Mouse (Mus musculus): ENCODE measurements around the gene Cox15. TPM values are rescaled to one million over a fixed set of nuclear protein-coding genes. Genes with fewer than 3 reads are reported as not detected.

The Cox15 gene
- total and polyA plus RNA-seq, 3 experiments = 30.2 to 59.1 (median 32.4) TPM

- Histone ChIP-seq H3K9ac (ENCODE audit: control insufficient read depth, low read depth, low read length, poor library complexity, severe bottlenecking) (no peak overlapping the region), H3K36me3 (ENCODE audit: control insufficient read depth in 1 of 2, insufficient read depth in 2 of 2, low read length in 2 of 2) (peaks cover 0 to 17% of the 10 kb centered on the region in 2 experiments; a peak in 2 of 4 replicates), H3K79me2 (ENCODE audit: control insufficient read depth, insufficient read depth, low read length, poor library complexity) (no peaks in the 10 kb centered on the region; the same call in 1 of the 2 replicates), H3K27me3 (ENCODE audit: control insufficient read depth in 1 of 2, insufficient read depth in 2 of 2, low read length in 2 of 2) (no peaks in the 10 kb centered on the region), H3K9me3 (replicated peaks; ENCODE audit: insufficient read depth, low read length) (no peaks in the 10 kb centered on the region), H3K27ac (ENCODE audit: control insufficient read depth, low read depth, low read length) (no peak overlapping the region), H3K4me1 (ENCODE audit: control insufficient read depth in 1 of 2, insufficient read depth in 2 of 2, low read length in 2 of 2) (peaks cover 7 to 16% of the 10 kb centered on the region in 2 experiments), H3K4me3 (ENCODE audit: control insufficient read depth in 1 of 2, insufficient read depth in 1 of 2, low read depth in 2 of 2, low read length in 2 of 2) (no peak overlapping the region)
- no peak for TF ChIP-seq SMC3 (IDR thresholded peaks at IDR 0.05; ENCODE audit: low read depth, low read length)
- TF ChIP-seq GABPA (IDR thresholded peaks at IDR 0.05; ENCODE audit: low read depth, low read length) = no peak
- no peak for TF ChIP-seq ZNF384 (IDR thresholded peaks at IDR 0.05; ENCODE audit: low read depth, low read length)
- TF ChIP-seq BHLHE40 (IDR thresholded peaks at IDR 0.05; ENCODE audit: borderline replicate concordance, low read depth, low read length) = no peak
- no peak for TF ChIP-seq NELFE (IDR thresholded peaks at IDR 0.05; ENCODE audit: low read depth, low read length)
- no peak for TF ChIP-seq ZMIZ1 (IDR thresholded peaks at IDR 0.05; ENCODE audit: low read depth, low read length)
- DNase-seq (ENCODE audit: low read depth, low spot score) = no peak
Observed at GRCm38 (mm10) chr19:43708206-43708605, 44.6 kb downstream of the Cox15 start.

- no peak for TF ChIP-seq NRF1 (IDR thresholded peaks at IDR 0.05; ENCODE audit: insufficient read depth, low read depth, low read length, poor library complexity, severe bottlenecking)
- TF ChIP-seq JUND (IDR thresholded peaks at IDR 0.05; ENCODE audit: low read depth, low read length) = no peak
- no peak for TF ChIP-seq TBP (IDR thresholded peaks at IDR 0.05; ENCODE audit: low read depth, low read length)
- no peak for TF ChIP-seq RAD21 (IDR thresholded peaks at IDR 0.05; ENCODE audit: low read depth, low read length)
- no peak for TF ChIP-seq MAFK (IDR thresholded peaks at IDR 0.05; ENCODE audit: borderline replicate concordance, low read depth, low read length)
- TF ChIP-seq MAX (IDR thresholded peaks at IDR 0.05; ENCODE audit: low read length) = no peak
- H3K4me3 ChIP-seq (ENCODE audit: control insufficient read depth in 1 of 2, insufficient read depth in 1 of 2, low read depth in 2 of 2, low read length in 2 of 2) = no peak overlapping the region
- no peaks in the 10 kb centered on the region for H3K4me1 ChIP-seq (ENCODE audit: control insufficient read depth in 1 of 2, insufficient read depth in 2 of 2, low read length in 2 of 2)
- H3K36me3 ChIP-seq (ENCODE audit: control insufficient read depth in 1 of 2, insufficient read depth in 2 of 2, low read length in 2 of 2) = no peaks in the 10 kb centered on the region; a peak in 1 of 4 replicates
- H3K27me3 ChIP-seq (ENCODE audit: control insufficient read depth in 1 of 2, insufficient read depth in 2 of 2, low read length in 2 of 2) = no peaks in the 10 kb centered on the region
- no peaks in the 10 kb centered on the region for H3K79me2 ChIP-seq (ENCODE audit: control insufficient read depth, insufficient read depth, low read length, poor library complexity)
- no peak for DNase-seq (ENCODE audit: low read depth, low spot score)
- no peak overlapping the region for H3K27ac ChIP-seq (ENCODE audit: control insufficient read depth, low read depth, low read length)
- no peaks in the 10 kb centered on the region for H3K9me3 ChIP-seq (replicated peaks; ENCODE audit: insufficient read depth, low read length)
- no peak overlapping the region for H3K9ac ChIP-seq (ENCODE audit: control insufficient read depth, low read depth, low read length, poor library complexity, severe bottlenecking)
Observed at GRCm38 (mm10) chr19:43704787-43705497, 47.9 kb downstream of the Cox15 start.

- no peak overlapping the region for H3K27ac ChIP-seq (ENCODE audit: control insufficient read depth, low read depth, low read length)
- no peaks in the 10 kb centered on the region for H3K36me3 ChIP-seq (ENCODE audit: control insufficient read depth in 1 of 2, insufficient read depth in 2 of 2, low read length in 2 of 2)
- H3K79me2 ChIP-seq (ENCODE audit: control insufficient read depth, insufficient read depth, low read length, poor library complexity) = no peaks in the 10 kb centered on the region
- TF ChIP-seq MAFK (IDR thresholded peaks at IDR 0.05; ENCODE audit: borderline replicate concordance, low read depth, low read length) (no peak), ZKSCAN1 (IDR thresholded peaks at IDR 0.05; ENCODE audit: low read depth, low read length) (no peak), NELFE (IDR thresholded peaks at IDR 0.05; ENCODE audit: low read depth, low read length) (no peak), ELF1 (IDR thresholded peaks at IDR 0.05; ENCODE audit: low read depth, low read length) (no peak), HCFC1 (IDR thresholded peaks at IDR 0.05; ENCODE audit: low read depth, low read length) (no peak), MXI1 (IDR thresholded peaks at IDR 0.05; ENCODE audit: low read depth, low read length) (no peak), POLR2A (IDR thresholded peaks at IDR 0.05; ENCODE audit: control insufficient read depth in 1 of 2, insufficient read depth in 1 of 2, low read depth in 1 of 2, low read length in 2 of 2, poor library complexity in 1 of 2) (no peak), POLR2AphosphoS5 (IDR thresholded peaks at IDR 0.05; ENCODE audit: borderline replicate concordance, low read depth, low read length) (no peak), SMC3 (IDR thresholded peaks at IDR 0.05; ENCODE audit: low read depth, low read length) (no peak), TBP (IDR thresholded peaks at IDR 0.05; ENCODE audit: low read depth, low read length) (no peak), E2F4 (IDR thresholded peaks at IDR 0.05; ENCODE audit: borderline replicate concordance, low read depth, low read length) (no peak), MEF2A (IDR thresholded peaks at IDR 0.05; ENCODE audit: extremely low read depth, insufficient replicate concordance, low read depth, low read length, poor library complexity, severe bottlenecking) (no peak), UBTF (IDR thresholded peaks at IDR 0.05; ENCODE audit: borderline replicate concordance, insufficient read depth, low read depth, low read length) (no peak)
- no peak for DNase-seq (ENCODE audit: low read depth, low spot score)
- no peak overlapping the region for H3K9ac ChIP-seq (ENCODE audit: control insufficient read depth, low read depth, low read length, poor library complexity, severe bottlenecking)
- no peaks in the 10 kb centered on the region for H3K4me1 ChIP-seq (ENCODE audit: control insufficient read depth in 1 of 2, insufficient read depth in 2 of 2, low read length in 2 of 2)
- H3K27me3 ChIP-seq (ENCODE audit: control insufficient read depth in 1 of 2, insufficient read depth in 2 of 2, low read length in 2 of 2) = no peaks in the 10 kb centered on the region
- no peak overlapping the region for H3K4me3 ChIP-seq (ENCODE audit: control insufficient read depth in 1 of 2, insufficient read depth in 1 of 2, low read depth in 2 of 2, low read length in 2 of 2)
- no peaks in the 10 kb centered on the region for H3K9me3 ChIP-seq (replicated peaks; ENCODE audit: insufficient read depth, low read length)
Observed at GRCm38 (mm10) chr19:43704211-43704610, 48.6 kb downstream of the Cox15 start.
